Mouse (Mus musculus) intestine, postnatal 0 days (tissue): Measurements from ENCODE around the gene Prkch. TPM values are rescaled to one million over a fixed set of nuclear protein-coding genes. Genes with fewer than 3 reads are reported as not detected.
A peak's percentile ranks its signal among the peaks of the same experiment; 100 is the strongest.

Experiments used
- ATAC-seq: fragments of 200-750 bp; cut with Nextera tagmentation; 2 replicates; pipeline ENCODE4 v1.8.0; 2017; ENCODE audit warnings: mild to moderate bottlenecking, moderate TSS enrichment, moderate library complexity
- H3K27ac ChIP-seq: fragments of 300-500 bp; sonication (generic); 2 replicates; pipeline ENCODE4 v1.5.1; 2014; ENCODE audit warnings: mild to moderate bottlenecking, low read depth, low read length, moderate library complexity
- H3K27me3 ChIP-seq: fragments of 300-500 bp; sonication (generic); replicated peaks from 2 replicates; pipeline ENCODE4 v1.6.1; 2014; ENCODE audit warnings: low read length, mixed read lengths; ENCODE audit not compliant: control insufficient read depth, insufficient read depth
- H3K36me3 ChIP-seq: fragments of 300-500 bp; sonication (generic); 2 replicates; pipeline ENCODE4 v1.6.1; 2014; ENCODE audit warnings: mild to moderate bottlenecking, moderate library complexity; ENCODE audit not compliant: control insufficient read depth, insufficient read depth
- H3K4me1 ChIP-seq: fragments of 300-500 bp; sonication (generic); replicated peaks from 2 replicates; pipeline ENCODE4 v1.6.1; 2014; ENCODE audit warnings: antibody characterized with exemption, low read length, mixed read lengths; ENCODE audit not compliant: control insufficient read depth, insufficient read depth
- H3K4me2 ChIP-seq: fragments of 300-500 bp; sonication (generic); replicated peaks from 2 replicates; pipeline ENCODE4 v1.6.1; 2014; ENCODE audit warnings: low read depth, mild to moderate bottlenecking, moderate library complexity
- H3K4me3 ChIP-seq: fragments of 300-500 bp; sonication (generic); 2 replicates; pipeline ENCODE4 v1.5.1; 2014; ENCODE audit warnings: low read depth, low read length
- H3K9ac ChIP-seq: fragments of 300-500 bp; sonication (generic); 2 replicates; pipeline ENCODE4 v1.6.1; 2014; ENCODE audit warnings: mild to moderate bottlenecking, low read depth, low read length
- H3K9me3 ChIP-seq: fragments of 300-500 bp; sonication (generic); 2 replicates; pipeline ENCODE4 v1.6.1; 2016; ENCODE audit warnings: mixed run types; ENCODE audit not compliant: control insufficient read depth
- CTCF ChIP-seq: sonication (generic); IDR thresholded peaks from 2 replicates; pipeline ENCODE4 v1.5.1; 2016; ENCODE audit warnings: low read depth, mild to moderate bottlenecking, control low read depth, antibody characterized with exemption, moderate library complexity
- WGBS: fragments of 180-500 bp; shearing (Covaris S2); extraction: QIAGEN DNeasy Blood & Tissue Kit; methylation state at CpG from one replicate; pipeline ENCODE4 v1.1.7; 2014; 5-methylcytosine and 5-hydroxymethylcytosine counted together
- polyA plus RNA-seq: library from polyadenylated mRNA; unstranded; fragments of >200 nt; fragmentation: Nextera tagmentation; extraction: Ambion mirVana; gene quantifications from 2 replicates; pipeline ENCODE4 v1.2.1, GENCODE M21; 2015

The Prkch gene
- polyA plus RNA-seq, 1 experiment from 2014 or later, result 3.7 TPM

DNA sequence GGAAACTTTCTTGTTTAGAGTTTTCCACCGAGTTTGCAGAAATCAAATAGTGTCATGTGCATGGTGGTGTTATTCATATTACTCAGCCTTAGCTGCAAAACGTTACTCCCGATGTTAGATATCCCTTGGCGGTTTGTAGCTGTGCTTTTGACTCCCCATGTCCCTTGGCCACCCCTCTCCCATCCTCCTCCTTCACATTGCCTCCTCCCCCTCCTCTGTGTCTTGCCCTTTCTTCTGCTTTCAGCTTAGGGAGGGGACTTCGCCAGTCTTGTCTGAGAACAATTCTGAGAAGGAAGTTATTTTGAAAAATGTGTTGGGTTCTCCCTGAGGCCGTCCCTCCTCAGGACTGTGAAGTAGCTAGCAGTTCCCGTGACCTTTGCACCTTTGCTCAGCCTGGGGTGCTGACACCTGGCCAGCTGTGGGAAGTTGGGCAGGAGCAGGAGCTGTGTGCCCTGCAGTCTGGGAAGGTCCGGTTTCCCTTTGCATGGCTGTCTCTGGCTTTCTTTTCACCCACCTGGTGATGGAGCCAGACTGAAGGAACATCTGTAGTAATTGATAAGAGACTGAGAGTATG is 48.2 kb downstream of the Prkch start:
- ATAC-seq, result peak; percentile 68; the same call in 1 of the 2 replicates
- Histone ChIP-seq H3K4me2 (peak overlapping the region; percentile 27; the same call in 1 of the 2 replicates), H3K4me1 (0 out of 2 replicates have a peak, but pooled peaks cover 2% of the 10 kb centered on the region), H3K9ac (no peak overlapping the region), H3K4me3 (no peak overlapping the region), H3K36me3 (no peaks in the 10 kb centered on the region), H3K27me3 (no peaks in the 10 kb centered on the region), H3K27ac (no peak overlapping the region), H3K9me3 (no peaks in the 10 kb centered on the region)
- no peak for TF ChIP-seq CTCF
- WGBS, result 12% methylated on average over 8 of the region's 8 CpGs

DNA sequence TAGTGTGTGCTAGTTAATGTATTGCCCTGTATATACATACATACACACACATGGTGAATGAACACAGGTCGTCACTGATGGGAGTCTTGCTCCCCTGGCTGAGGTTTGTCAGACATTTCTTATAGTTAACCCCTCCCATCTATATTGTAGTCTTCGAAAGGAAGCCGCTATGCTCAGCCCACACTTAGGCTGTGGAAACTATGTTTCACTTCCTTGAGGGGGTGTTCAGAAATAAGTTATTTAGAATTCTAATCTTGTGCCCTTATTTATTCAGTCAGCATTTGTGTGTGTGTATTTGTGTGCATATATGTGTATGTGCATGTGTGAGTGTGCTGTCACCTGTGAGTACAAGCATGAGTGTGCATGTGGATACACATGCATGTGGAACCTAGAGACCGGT is 49.1 kb downstream of the Prkch start:
- 82% methylated on average over 4 of the region's 4 CpGs for WGBS

DNA sequence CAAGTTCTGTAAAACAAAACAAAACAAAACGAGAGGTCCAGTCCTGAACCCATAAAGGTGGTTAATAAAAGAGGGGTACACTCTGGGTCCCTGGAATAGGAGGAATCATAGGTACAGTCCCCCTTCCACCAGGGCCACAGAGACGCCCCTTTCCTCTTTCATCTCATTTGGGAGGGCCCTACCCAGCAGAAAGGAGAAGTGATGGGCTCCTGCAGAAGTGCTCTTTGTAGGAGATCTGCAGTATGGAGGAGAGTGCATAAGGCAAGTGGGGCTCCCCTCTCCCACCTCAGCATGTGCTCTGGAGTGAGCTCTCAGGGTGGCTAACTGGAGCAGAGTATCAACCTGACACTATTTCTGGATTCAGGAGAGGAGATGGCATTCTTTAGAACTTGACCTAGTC is 55.0 kb downstream of the Prkch start:
- TF ChIP-seq CTCF, result no peak
- Histone ChIP-seq H3K4me3 (no peak overlapping the region), H3K27me3 (no peaks in the 10 kb centered on the region), H3K36me3 (no peaks in the 10 kb centered on the region), H3K27ac (no peak overlapping the region), H3K9ac (no peak overlapping the region), H3K4me2 (no peak overlapping the region), H3K4me1 (no peaks in the 10 kb centered on the region), H3K9me3 (no peaks in the 10 kb centered on the region)
- WGBS, result 79% methylated on average over 2 of the region's 2 CpGs
- ATAC-seq, result no peak

More for the DNA sequence above, 49.1 kb downstream of the Prkch start:
- Histone ChIP-seq H3K4me1 (0 out of 2 replicates have a peak, but pooled peaks cover 2% of the 10 kb centered on the region), H3K4me2 (no peak overlapping the region), H3K27ac (no peak overlapping the region), H3K27me3 (no peaks in the 10 kb centered on the region), H3K4me3 (no peak overlapping the region), H3K9me3 (no peaks in the 10 kb centered on the region), H3K9ac (no peak overlapping the region), H3K36me3 (no peaks in the 10 kb centered on the region)
- TF ChIP-seq CTCF, result no peak
- ATAC-seq, result no peak

DNA sequence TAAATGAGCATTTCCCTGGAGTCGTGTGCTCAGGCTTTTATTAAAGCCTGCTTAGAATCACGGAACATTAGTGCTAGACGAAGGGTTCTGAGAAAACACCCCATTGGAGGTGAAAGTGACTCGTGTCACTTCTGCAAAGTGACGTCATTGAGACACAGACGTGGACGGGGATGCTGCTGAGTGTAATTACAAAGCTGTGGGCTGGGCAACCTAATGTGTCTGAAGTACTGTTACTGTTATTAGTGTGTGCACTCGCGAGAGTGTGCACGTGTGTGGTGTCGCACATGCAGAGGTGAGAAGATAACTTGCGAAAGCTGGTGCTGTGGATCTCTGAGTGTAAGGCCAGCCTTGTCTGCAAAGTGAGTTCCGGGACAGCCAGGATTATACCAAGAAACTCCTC is 56.6 kb downstream of the Prkch start:
- Histone ChIP-seq H3K27ac (no peak overlapping the region), H3K4me3 (no peak overlapping the region), H3K27me3 (no peaks in the 10 kb centered on the region), H3K9ac (no peak overlapping the region), H3K36me3 (no peaks in the 10 kb centered on the region), H3K4me1 (no peaks in the 10 kb centered on the region), H3K9me3 (no peaks in the 10 kb centered on the region), H3K4me2 (no peak overlapping the region)
- WGBS, result 86% methylated on average over 13 of the region's 13 CpGs
- ATAC-seq, result no peak
- TF ChIP-seq CTCF, result no peak

DNA sequence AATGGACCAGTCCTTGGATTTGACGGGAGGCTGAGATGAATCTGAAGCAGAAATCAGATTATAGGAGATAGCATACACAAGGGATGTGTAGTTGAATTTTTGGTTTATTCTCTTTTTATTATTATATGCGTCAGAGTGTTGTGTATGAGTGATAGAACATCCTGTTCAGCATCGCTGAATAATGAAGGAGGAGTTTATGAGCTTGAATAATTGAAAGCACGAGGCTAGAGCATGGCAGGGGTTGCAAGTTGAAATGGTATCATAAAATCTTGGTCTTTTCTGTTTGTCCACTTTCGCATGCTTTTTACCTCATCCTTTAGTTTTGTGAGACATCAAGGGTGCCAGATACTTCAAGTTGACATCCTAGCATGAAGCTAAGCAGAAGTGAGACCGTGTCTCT is 60.6 kb downstream of the Prkch start:
- no peak overlapping the region for H3K4me2 ChIP-seq
- no peaks in the 10 kb centered on the region for H3K4me1 ChIP-seq
- no peaks in the 10 kb centered on the region for H3K27me3 ChIP-seq
- H3K9ac ChIP-seq, result no peak overlapping the region
- H3K9me3 ChIP-seq, result no peaks in the 10 kb centered on the region
- no peaks in the 10 kb centered on the region for H3K36me3 ChIP-seq
- H3K4me3 ChIP-seq, result no peak overlapping the region
- no peak overlapping the region for H3K27ac ChIP-seq
- no peak for ATAC-seq
- TF ChIP-seq CTCF, result no peak
- WGBS, result 86% methylated on average over 6 of the region's 6 CpGs

DNA sequence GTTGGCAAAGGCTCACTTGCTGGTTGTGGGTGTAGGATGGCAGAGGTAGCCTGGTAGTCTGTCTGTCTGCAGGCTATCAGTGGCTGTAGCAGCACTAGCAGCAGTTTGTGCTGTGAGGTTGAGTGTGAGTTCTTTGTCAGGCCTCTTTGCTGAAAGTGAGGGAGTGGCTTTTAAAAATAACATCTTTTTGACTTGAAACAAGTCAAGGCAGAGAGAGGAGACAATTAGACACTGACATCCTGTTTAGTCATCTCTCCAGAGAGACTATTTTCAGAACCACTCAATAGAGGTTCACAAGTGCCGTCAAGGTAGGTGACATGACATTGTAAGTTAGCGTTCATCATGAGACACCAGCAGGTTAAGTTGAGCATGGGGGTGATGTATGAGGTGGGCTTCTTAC is 63.1 kb downstream of the Prkch start:
- no peak overlapping the region for H3K27ac ChIP-seq
- H3K9ac ChIP-seq, result no peak overlapping the region
- no peak for TF ChIP-seq CTCF
- H3K4me3 ChIP-seq, result no peak overlapping the region
- no peak overlapping the region for H3K4me2 ChIP-seq
- WGBS, result 80% methylated on average over 2 of the region's 2 CpGs
- no peaks in the 10 kb centered on the region for H3K4me1 ChIP-seq
- H3K27me3 ChIP-seq, result no peaks in the 10 kb centered on the region
- H3K9me3 ChIP-seq, result no peaks in the 10 kb centered on the region
- no peaks in the 10 kb centered on the region for H3K36me3 ChIP-seq
- no peak for ATAC-seq
